Mouse (Mus musculus): ENCODE results near the gene Ube2h.
A peak's percentile ranks its signal among the peaks of the same experiment; 100 is the strongest.

The Ube2h gene

DNA sequence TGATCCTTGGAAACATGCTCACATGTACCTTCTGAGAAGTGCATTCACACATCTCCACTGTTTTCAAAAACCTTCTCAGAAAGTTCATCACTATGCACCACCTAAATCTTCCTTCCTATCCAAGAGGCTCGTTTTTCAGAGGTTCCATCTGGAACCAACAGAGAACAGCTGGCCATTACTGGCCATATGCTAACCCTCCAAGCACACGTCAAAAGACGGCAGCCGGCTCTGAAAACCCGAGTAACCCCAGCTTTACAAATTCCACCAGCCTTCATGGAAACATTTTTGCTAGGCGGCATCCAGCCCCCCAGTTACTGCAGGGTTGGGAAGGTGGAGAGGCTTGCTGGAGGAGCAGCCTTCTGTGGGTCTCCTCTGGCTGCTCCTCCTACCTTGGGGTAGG, 122.3 kb downstream of the Ube2h start:
- DNase-seq = no peak

DNA sequence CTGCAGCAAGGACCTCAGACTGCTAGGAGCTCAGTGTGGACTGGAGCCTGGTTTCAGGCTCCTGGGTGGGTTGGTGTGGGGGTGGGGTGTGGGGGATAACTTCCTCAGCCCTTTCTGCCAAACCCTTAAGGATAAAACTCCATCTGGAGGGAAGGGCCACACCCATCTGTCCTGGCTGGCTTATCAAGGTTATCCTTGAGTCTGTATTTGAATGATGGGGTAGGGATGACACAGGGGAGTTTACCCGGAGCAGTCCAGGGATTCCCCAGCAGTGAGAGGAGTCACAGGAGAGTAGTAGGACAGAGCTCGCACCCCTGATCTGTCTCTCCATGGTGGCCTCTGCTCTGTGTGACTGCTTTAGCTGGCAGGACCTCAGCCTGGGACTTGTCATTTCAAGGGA, 124.0 kb downstream of the Ube2h start:
- DNase-seq = no peak

- no peak for DNase-seq
Observed at GRCm38 (mm10) chr6:30179046-30179445, 125.3 kb downstream of the Ube2h start.

DNA sequence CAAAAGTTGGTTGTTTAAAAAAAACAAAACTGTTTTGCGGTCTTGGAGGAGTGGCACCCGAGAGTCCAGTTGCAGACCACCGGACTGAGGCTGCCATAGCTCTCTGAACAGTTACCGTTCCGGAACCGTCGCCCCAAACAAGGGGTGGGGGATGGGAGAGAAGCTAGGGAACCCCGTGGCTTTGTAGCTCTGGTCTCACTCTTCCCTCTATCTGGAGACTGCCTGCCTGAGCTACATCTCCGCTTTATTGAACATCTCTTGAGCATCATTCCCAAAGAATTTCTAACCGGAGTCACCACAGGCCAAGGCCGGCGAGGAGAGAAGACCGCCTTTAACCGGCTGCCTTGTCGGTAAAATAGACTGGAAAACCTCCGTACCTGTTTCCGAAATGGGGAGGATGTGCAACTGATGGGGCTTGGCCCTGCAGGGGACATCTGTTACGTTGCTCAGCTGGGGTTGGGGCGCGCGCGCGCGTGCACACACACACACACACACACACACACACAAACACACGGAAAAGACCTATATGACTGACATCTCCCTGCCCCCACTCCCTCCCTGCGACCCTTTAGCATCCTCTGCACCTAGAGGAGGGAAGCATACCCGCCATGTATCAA, 126.2 kb downstream of the Ube2h start:
- DNase-seq = no peak

DNA sequence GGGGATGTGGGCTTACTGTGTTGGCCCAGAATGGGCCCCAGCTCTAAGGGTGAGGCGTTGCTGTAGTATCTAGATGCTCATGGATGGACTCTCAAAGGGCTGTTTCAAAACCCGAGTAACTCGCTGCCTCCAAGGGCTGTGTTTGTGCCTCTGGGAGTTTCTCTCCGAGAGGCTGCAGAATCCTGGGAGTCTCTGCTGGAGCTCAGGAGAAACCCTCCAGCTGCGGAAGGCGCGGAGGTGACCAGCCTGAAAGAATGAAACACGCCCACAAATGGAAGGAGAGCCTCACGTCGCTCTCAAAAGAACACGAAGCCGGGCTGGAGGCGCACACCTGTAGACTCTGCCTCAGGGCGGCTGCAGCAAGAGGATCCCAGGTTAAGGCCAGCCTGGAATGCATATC, 127.0 kb downstream of the Ube2h start:
- no peak for DNase-seq

GRCm38 (mm10) chr6:30176496-30176895, 127.8 kb downstream of the Ube2h start:
- DNase-seq = no peak

DNA sequence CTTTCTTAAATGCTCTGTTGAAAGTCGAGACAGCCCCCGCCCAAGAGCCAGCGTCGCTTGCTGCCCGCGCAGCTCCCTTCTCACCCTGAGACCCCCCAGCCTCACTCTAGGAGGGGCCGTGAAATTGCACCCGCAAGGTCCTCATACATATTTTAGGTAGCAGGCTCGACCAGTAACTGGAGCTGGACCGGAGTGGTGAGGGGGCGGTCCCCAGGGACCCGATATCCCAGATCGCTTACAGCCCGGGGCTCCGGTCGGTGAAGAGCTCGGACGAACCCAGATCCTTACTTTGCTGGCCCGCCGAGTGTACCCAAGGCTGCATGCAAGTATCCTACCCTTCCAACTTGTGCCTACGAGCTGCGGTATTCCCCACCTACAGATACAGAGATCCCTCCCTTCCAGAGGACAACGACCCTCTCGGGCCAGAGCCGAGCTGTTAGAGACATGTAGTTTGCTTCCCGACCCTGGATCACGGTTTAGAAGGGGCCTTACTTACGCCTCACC, 128.4 kb downstream of the Ube2h start:
- DNase-seq = no peak

DNA sequence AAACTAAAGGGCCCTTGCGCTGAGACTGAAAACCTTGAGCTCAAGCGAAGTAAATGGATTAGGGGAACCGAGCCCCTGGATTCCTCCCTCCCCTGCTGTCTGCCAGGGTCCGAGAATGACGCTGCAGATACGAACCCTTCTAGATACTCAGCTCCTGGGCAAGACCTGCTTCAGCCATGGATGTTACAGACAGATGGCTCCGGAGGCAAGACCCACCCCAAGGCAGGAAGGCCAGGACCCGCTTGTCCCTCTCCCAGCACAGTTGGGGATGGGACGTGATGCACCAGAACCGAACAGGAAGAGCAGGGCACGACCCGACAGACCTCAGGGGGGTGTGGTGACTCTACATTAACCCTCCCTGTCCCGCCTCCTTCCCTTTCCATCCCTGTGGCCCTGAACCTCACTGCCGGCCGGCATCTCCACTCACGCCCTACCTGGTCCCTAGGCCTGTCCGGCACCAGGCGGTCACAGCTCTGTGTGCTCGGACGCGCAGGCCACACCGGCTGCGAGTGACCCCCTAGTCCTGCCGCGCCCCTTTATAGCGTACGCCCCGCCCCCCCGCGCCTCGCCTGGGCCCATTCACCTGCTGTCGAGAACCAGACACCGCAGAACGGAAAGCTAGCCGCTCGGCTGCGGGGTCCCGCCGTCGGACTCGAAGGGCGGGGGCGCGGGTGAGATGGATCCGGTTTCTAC, 129.0 kb downstream of the Ube2h start:
- no peak for DNase-seq

DNA sequence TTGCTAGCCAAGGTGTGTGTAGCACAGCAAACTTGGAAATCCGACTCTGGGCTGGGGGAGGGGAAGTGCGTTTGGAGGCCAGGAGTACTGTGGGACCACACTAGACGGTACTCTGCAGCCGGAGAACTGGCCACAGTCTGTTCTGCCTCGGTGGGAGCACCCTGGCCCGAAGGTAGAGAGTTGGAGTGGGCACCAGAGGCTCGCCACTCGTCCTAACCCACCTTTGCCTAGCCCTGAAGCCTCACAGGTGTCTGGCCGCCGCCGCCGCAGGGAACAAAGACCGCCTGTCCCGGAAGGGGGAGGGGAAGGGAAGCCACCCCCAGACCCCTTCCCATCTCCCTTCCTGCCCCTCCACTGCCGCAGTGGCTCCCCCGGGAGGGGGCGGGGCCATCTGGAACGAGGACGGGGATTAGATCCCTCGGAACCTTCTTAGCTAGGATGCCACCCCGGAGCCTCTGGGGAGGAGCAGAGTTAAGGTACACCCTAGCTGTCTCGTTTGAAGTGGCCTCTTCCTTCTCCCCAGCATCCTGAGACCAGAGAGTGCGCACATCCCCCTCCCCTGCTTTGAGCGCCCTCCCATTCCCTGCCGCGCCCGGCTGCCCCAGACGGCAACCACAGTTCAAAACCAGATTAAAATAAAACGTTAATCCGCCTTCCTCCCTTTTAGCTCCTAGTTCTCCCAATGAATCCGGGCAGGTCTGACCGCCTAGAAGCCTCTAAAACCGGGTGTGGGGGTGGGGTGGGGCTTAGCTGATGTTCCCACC, 129.7 kb downstream of the Ube2h start:
- no peak for DNase-seq

DNA sequence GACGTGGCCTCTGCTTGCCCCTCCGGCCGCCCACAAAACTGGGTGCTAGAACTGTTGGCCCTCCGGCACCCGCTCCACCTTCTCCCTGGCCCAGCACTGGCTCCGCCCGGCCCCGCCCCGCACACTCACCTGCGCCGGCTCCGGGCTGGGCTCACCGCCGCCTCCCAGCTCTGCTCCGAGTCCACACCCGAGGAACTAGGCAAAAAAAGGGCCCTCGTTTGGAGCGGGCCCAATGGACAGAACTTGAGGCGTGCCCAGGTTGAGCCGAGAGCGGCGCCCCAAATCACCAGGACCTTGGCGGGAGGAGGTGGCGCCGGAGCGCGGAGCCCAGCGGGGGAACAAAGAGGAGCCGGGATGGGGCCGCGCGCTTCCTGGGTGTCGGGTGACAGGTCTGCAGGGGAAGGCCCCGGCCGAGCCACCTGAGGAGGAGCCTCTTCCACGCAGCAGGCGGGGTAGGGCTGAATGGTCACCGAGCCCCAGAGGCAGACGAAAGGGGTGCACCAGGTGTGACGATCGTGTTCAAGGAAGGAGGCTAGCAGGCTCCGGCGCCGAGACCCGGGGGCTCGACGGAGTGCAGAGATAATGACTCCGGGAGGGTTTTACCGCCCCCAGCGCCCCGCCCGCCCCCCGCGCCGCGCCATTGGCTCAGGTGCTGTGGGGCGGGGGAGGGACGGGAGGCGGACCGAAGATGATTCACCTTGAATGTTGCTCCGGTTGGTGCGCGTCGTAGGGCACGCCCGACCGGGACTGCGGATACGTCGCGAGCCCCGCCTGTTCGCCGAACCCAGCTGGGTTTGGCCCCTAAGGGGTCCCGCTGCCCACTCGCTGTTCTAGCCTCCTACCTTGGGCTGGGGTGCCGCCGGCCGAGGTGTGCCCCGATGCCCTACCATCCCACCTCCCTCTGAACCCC, 130.5 kb downstream of the Ube2h start:
- peak; percentile 61 for DNase-seq

GRCm38 (mm10) chr6:30172820-30173550, 131.4 kb downstream of the Ube2h start:
- DNase-seq = peak; percentile 21

- DNase-seq = no peak
Observed at GRCm38 (mm10) chr6:30172441-30172819, 131.9 kb downstream of the Ube2h start.

- no peak for DNase-seq
Observed at GRCm38 (mm10) chr6:30171967-30172366, 132.4 kb downstream of the Ube2h start.

GRCm38 (mm10) chr6:30171226-30171625, 133.1 kb downstream of the Ube2h start:
- DNase-seq = no peak

- no peak for DNase-seq
Observed at GRCm38 (mm10) chr6:30169148-30169547, 135.2 kb downstream of the Ube2h start.

- DNase-seq = no peak
Observed at GRCm38 (mm10) chr6:30168275-30168674, 136.1 kb downstream of the Ube2h start.

GRCm38 (mm10) chr6:30167192-30167591, 137.1 kb downstream of the Ube2h start:
- DNase-seq = no peak

DNA sequence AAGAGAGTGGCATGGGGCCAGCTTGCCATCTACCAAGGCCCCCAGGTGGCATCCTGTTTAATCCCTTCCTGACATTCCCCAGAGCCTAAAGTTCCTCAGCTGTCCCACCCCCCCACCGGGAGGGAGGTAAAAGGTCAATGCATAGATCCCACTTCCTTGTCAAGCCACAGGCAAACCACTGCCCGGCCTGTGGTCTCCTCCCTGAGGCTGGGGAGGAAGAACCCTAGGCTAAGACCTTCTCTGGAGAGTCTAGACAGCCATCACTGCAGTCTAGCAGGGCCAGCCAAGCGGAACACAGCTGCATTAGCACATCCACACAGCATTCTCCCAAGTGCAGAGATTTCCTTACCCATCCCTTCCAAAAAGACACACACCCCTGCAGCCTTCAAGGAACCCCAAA, 138.0 kb downstream of the Ube2h start:
- no peak for DNase-seq

DNA sequence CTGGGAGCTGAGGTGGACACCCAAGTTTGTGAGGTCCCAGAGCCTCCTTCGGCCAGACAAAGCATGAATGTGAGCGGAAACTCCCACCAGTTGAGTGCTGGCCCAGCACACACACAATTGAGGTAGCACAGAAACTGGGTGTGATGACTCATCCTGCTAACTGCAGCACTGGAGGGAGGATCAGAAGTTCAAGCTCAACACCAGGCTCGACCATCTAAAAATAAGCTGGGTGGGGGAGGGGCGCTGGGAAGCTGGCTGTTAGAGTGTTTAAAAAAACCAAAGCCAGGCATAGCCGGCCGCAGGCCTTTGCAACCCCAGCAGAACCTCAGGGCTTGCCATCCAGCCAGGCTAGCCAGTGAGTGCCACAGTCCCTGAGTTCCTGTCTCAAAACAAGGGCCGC, 142.2 kb downstream of the Ube2h start:
- no peak for DNase-seq

DNA sequence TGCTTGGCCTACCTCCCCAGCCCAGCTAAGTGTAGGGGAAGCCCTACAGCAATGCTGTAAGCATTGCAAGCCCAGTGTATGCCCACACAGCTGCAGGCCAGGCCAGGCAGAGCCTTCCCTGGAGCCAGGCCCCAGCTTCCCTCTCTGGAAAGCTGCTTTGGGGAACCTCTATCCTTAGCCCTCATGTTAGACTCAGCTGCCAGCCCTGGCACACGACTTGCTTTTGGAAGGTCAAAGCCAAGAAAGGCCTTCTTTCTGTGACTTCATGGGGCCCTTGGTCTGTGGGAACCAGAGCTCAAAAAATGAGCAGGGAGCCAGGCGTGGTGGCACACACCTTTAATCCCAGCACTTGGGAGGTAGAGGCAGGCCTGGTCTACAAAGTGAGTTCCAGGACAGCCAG, 142.7 kb downstream of the Ube2h start:
- DNase-seq = no peak

Measured in kidney, postnatal 14 days (tissue).